22 mouse cellular contexts compared by ENCODE assay signal in genomic region chr11:73350483-73350882, GRCm38 (mm10). TPM values are rescaled to one million over a fixed set of nuclear protein-coding genes. Genes with fewer than 3 reads are reported as not detected.
"Had no signal": no experiment of that assay in that cellular context is flagged by ENCODE, and none has a peak within 500 bp of the region (broad histone marks: within the 10 kb centered on the region; RNA-seq: fewer than 3 reads in every experiment).

TSS of gene Olfr20 (plus strand) at chr11:73350783.

- H3K4me1 ChIP-seq: neural tube, embryonic 13.5 days; neural tube, embryonic 15.5 days; stomach, embryonic 15.5 days had no signal

- H3K9me3 ChIP-seq: neural tube, embryonic 13.5 days; neural tube, embryonic 15.5 days; stomach, embryonic 15.5 days had no signal

- H3K4me3 ChIP-seq: neural tube, embryonic 13.5 days; neural tube, embryonic 15.5 days; stomach, embryonic 15.5 days had no signal

- H3K9ac ChIP-seq: neural tube, embryonic 13.5 days; neural tube, embryonic 15.5 days; stomach, embryonic 15.5 days had no signal

- DNase-seq: retina, postnatal 1 day; right cerebral cortex, adult 18-20 months; right cerebral cortex, postnatal 14 days; right cerebral cortex, postnatal 25 days; right cerebral cortex, postnatal 4 days; spleen, adult 18-20 months; thymus, adult 18-20 months; thymus, adult 2 months; thymus, postnatal 14 days; thymus, postnatal 25 days; thymus, postnatal 36 days; thymus, postnatal 4 days had no signal

- H3K36me3 ChIP-seq: neural tube, embryonic 13.5 days; neural tube, embryonic 15.5 days; stomach, embryonic 15.5 days had no signal

- H3K27ac ChIP-seq: neural tube, embryonic 13.5 days; neural tube, embryonic 15.5 days; stomach, embryonic 15.5 days; stomach, postnatal 0 days had no signal

- H3K27me3 ChIP-seq: neural tube, embryonic 13.5 days; neural tube, embryonic 15.5 days; stomach, embryonic 15.5 days had no signal

RNA-seq across cellular contexts. Expression of gene Olfr20, which starts in this region (rescaled TPM):
- total RNA-seq: neutrophil, adult 5-6 weeks had no signal
- polyA plus RNA-seq: neural tube, embryonic 13.5 days; neural tube, embryonic 14.5 days; neural tube, embryonic 15.5 days; spleen, adult 2 months; stomach, embryonic 14.5 days; stomach, embryonic 15.5 days; stomach, embryonic 16.5 days; stomach, postnatal 0 days; thymus, postnatal 0 days had no signal
